Mouse (Mus musculus): ENCODE measurements around the gene Apoa1. TPM values are rescaled to one million over a fixed set of nuclear protein-coding genes. Genes with fewer than 3 reads are reported as not detected.

Gene Apoa1
- polyA plus RNA-seq, 1 experiment = 3,330 TPM

DNA sequence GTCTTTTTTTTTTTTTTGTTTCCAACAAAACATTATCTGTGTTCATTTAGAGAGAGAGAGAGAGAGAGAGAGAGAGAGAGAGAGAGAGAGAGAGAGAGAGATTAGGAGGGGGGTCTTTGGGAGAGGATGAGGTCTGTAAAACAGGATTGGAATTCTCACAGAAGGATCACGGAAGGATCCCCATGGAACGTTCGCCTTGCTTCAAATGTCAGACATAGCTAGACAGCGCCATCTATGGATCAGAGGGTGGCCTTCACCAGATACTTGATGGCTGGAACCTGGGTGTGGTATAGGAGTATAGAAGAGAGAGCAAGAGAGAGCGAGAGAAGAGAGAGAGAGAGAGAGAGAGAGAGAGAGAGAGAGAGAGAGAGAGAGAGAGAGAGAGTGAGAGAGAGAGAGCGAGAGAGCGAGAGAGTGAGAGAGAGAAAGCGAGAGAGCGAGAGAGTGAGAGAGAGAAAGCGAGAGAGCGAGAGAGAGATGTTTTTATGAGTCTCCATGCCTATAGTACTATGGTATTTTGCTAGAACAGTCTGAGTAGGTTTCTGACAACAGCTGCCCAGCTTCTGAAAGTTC is 18.5 kb downstream of the Apoa1 start:
- peak; percentile 70 for DNase-seq (ENCODE audit: low read depth, low spot score)
- 22% methylated on average over 11 of the region's 11 CpGs for WGBS

DNA sequence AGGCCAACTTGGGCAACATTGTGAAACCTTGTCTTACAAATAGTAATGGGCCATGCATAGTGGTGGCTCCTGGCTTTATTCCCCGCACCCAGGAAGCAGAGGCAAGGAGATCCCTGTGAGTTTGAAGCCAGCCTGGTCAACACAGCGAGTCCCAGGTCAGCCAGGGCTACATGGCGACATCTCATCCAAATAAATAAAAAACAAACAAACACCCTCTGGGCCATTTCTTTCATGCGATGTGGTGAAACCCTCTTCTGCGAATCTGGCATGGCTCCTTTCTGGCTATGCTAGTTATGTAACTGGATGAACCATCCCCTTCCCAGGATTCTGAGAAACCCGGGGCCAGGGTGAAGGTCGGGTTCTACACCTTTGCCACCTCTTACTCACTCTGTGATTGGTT is 27.8 kb downstream of the Apoa1 start:
- WGBS = 81% methylated on average over 7 of the region's 7 CpGs
- DNase-seq (ENCODE audit: low read depth, low spot score) = no peak

DNA sequence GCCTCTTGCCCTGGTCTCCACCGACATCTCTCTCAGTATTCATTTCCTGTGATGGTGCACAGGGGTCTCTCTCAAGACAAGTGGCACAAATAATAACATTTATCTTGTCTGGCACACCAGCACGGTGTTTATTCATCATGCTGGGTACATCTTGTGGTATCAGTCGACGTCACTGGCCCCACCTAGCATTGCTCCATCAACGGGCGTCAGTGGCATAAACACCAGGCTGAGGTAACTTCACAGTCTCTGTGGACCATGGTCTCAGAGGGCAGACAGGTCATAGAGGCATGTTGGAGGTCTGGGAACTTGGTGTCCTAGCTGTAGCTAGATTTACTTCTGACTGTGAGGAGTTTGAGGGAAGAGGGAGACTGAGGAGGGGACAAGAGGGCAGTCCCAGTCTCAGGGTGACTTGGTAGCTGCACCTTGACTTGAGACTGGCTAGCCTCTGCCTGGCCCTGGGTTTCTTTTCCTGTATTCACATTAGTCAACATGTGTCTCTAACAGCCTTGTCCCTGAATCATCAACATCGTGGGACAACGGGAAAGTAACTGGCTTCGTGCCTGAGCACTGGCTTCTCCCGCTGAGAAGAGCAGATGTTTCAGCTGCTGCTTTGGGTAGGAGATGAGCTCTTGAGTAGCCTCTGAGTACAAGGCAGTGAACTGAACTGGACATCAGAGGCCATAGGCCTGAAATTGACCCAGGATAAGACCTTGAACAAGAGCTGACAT is 28.4 kb downstream of the Apoa1 start:
- no peak for DNase-seq (ENCODE audit: low read depth, low spot score)

DNA sequence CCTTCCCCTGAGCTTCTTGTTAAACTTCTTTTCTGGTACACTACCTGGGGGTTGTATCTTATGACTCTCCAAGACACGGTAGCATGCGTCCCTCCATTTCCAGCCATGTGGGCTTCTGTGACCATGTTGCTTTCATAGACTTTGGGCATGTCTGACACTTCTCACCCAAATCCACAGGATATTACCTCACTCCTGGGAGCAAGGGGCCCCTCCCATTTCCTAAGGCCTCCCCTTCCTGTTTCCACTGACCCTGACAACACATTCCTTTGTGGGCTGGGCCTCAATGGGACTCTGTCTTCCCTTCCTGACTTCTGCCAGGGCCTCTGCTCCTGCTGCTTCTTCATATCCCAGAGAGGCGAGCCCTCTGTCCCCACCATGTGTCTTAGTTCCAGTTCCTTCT is 29.2 kb downstream of the Apoa1 start:
- 91% methylated on average over 3 of the region's 3 CpGs for WGBS
- DNase-seq (ENCODE audit: low read depth, low spot score) = no peak

More for the DNA sequence above, 28.4 kb downstream of the Apoa1 start:
- WGBS = 70% methylated on average over 10 of the region's 10 CpGs

DNA sequence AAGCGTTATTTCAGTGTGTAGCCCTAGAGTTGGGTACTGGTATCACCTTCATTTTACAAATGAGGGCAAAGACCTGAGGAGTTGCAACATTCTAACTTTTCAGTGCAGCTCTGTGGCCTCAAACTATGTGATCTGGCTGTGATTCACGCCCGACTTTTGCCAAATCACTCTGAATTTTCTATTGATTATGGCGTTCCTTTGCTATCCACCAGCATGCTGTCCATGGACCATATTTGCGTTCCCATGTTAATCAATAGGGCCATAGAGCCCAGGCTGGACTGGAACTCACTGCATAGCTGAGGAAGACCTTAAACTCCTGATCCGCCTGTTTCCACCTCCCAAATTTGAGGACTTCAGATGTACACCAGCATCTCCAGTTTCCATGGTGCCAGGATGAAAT is 30.7 kb downstream of the Apoa1 start:
- DNase-seq (ENCODE audit: low read depth, low spot score) = no peak
- 86% methylated on average over 6 of the region's 6 CpGs for WGBS

DNA sequence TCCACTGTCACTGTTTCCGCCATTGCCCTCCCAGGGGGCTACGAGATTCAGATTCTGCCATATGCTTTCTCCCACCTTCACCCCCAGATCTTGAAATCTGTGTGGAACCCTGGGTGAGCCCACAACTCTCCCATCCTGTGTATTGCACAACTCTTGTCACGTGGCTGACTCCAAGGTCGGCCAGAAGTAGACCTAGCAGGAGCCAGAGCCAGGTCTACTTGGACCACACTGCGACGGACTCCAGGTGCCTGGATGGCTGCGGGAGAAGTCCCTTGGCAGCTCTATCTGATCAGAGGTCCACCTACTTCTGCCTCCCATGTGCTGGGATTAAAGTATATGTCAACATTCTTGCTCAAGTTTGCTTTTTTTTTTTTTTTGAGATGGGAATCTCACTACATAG is 32.8 kb downstream of the Apoa1 start:
- DNase-seq (ENCODE audit: low read depth, low spot score) = no peak
- WGBS = 66% methylated on average over 7 of the region's 7 CpGs

DNA sequence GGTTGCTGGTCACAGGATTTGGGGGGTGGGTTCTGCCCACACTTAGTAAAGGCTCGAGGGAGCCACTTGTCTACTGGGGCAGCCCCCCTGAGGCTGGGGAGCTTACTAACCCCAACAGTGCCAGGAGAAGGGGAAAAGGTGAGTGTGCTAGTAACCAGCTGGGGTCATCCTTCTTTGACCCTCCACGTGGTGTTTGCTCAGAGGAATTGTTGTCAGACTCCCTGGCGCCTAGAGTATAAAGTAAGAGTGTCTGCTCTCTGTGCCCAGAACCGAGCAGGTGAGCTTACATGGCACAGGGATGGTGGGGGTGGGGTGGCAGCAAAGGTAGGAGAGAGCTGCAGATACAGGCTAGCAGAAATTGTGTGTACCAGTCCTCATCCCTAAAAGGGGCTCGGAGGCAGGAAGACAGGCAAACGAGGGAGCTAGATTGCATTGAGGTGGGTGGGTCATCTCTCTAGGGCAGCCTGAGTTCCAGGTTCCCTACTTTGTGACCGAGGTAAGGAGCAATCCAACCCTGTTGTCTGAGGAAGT is 40.0 kb downstream of the Apoa1 start, which contains the start of gene Apoa5:
Gene Apoa5, plus strand, starts transcription at position 291 of the 531 bp plus-strand sequence.
- WGBS = 28% methylated on average over 7 of the region's 7 CpGs
- no peak for DNase-seq (ENCODE audit: low read depth, low spot score)

DNA sequence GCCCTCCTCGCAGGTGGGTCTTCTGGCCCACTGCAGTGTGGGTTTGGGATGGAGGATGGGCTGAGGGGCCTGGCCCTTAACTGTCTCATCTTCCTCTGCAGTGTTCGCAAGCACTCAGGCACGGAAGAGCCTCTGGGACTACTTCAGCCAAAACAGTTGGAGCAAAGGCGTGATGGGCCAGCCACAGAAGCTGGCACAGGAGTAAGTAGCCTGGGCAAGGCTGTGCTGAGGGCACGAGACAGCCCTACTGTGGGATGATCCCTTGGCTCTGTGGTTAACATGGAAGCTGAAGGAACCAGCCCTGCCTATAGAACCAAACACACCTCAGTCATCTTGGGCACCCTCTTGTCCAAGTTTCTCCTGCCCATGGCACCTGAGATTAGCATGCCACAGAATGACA is 40.7 kb downstream of the Apoa1 start:
- WGBS = 84% methylated on average over 5 of the region's 5 CpGs
- no peak for DNase-seq (ENCODE audit: low read depth, low spot score)

DNA sequence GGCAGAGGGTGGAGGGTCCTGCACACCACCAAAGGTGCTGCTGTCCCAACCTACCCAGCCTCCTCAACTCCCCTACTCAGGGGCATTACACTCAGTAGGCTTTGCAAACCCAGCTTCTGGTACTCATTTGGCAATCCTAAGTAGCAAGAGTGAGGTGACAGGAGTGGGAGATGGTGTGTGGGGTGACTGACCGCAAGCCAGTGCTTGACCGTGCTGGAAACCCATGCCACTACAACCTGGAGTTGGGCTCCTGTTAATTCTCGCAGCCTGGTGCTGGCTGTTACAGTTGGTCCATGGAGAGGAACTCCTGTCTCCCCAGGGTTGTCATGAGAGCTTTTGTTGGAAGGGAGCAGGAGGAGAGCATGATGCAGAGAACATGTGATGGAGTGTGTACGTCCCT is 42.4 kb downstream of the Apoa1 start:
- DNase-seq (ENCODE audit: low read depth, low spot score) = no peak
- 92% methylated on average over 4 of the region's 4 CpGs for WGBS

DNA sequence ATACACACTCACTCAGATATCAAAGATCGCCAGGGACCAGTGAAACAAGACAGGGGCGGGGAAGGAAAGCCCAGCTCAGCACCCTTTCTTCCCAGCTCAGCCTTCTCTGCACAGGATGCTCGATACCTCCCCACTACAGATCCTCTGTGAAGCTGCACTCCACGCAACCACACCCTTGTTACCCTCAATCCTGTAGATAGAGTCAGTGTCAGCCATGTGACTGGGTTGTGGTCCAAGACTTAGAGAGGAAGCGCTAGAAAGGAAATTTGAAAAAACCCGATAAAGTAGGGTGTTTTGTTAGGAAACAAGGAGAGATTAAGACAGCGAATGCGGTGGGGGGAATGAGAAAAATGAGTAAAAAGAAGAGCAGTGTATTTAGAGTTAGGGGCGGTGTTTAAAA is 43.7 kb downstream of the Apoa1 start:
- no peak for DNase-seq (ENCODE audit: low read depth, low spot score)

DNA sequence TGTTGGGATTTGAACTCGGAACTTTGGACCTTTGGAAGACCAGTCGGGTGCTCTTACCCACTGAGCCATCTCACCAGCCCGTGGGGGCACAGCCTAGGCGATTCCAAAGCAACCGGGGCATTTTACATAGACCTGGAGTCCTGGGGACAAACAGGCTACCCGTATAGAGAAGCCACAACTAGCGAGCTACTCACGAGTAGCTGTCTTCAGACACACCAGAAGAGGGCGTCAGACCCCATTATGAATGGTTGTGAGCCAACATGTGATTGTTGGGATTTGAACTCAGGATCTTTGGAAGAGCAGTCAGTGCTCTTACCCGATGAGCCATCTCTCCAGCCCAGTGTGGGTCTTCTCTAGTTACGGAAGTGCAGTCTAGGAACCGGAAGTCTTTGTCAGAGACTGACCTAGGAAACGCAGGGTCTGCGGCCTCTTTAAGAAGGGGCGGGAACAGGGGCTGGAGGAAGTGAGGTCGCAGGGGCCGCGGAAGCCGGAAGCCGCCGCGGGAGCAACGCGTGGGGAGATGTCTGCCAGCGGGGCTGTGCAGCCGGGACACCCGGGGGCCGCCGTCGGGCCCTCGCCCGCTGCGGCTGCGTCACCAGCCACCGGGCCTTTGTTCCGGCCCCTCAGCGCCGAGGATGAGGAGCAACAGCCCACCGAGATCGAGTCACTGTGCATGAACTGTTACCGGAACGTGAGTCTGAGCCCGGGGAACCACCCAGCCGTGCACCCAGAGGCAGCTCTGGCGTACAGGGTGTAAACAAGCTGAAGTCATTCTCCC is 44.5 kb downstream of the Apoa1 start, which contains the start of gene Zpr1:
Gene Zpr1, plus strand, starts transcription at position 388 of the 778 bp plus-strand sequence.
- peak; percentile 71 for DNase-seq (ENCODE audit: low read depth, low spot score)
- 4% methylated on average over 45 of the region's 45 CpGs for WGBS

More for the DNA sequence above, 43.7 kb downstream of the Apoa1 start:
- WGBS = 79% methylated on average over 9 of the region's 9 CpGs

DNA sequence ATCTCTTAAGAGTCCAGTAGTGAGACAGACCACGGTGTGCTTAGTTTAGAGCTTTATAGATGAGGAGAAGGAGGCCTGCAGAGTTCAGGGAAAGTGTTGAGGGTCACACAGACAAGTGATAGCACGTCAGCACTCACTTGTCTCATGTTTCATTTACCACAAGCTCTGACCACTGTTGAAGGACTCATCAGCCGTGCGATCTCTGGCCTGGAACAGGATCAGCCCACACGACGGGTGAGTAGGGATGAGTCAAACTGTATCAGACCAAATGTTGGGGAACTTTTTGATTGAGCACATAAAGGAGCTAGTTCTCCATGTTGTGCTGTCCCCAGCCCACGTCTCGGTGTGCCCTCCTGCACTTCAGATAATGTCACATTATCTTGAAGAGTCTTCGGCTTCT is 46.1 kb downstream of the Apoa1 start:
- no peak for DNase-seq (ENCODE audit: low read depth, low spot score)
- WGBS = 91% methylated on average over 9 of the region's 9 CpGs

Other genes starting within 250 kb of the Apoa1 start
- gene Pafah1b2, start 215.9 kb upstream of the Apoa1 start, polyA plus RNA-seq (2012; rRNA removed) = 9.9 and 11.8 TPM in 2 replicates
- gene Sik3, start 215.8 kb upstream of the Apoa1 start, polyA plus RNA-seq (2012; rRNA removed) = 10.9 and 15.1 TPM in 2 replicates
- 157 and 1,055 TPM in 2 replicates for gene Apoc3, start 7.1 kb downstream of the Apoa1 start, polyA plus RNA-seq (2012; rRNA removed)
- 111 and 1,448 TPM in 2 replicates for gene Apoa4, start 12.1 kb downstream of the Apoa1 start, polyA plus RNA-seq (2012; rRNA removed)
- 0.16 and 0.37 TPM in 2 replicates for gene Apoa5, start 40.1 kb downstream of the Apoa1 start, polyA plus RNA-seq (2012; rRNA removed)
- gene Zpr1, start 44.5 kb downstream of the Apoa1 start, polyA plus RNA-seq (2012; rRNA removed) = 17.8 and 19.2 TPM in 2 replicates
- gene Bud13, start 54.4 kb downstream of the Apoa1 start, polyA plus RNA-seq (2012; rRNA removed) = 7.5 and 9.2 TPM in 2 replicates
- not detected in 2 replicates for gene 4931429L15Rik, start 91.4 kb downstream of the Apoa1 start, polyA plus RNA-seq (2012; rRNA removed)